8 mouse cellular contexts compared by ENCODE assay signal in genomic region chr5:40952901-40953595, GRCm38 (mm10).
DNase-seq lines count a peak whose midpoint lies in the region; ATAC-seq and TF ChIP-seq lines count a peak whose summit lies in the region.

No protein-coding gene starts in this region.

- DNase-seq in thymus, adult 2 months = peak; percentile 2
- no peak for DNase-seq in thymus, postnatal 36 days
- DNase-seq in cerebellum, postnatal 10 days = peak; percentile 81 to 82
- DNase-seq in frontal cortex, postnatal 36 days (ENCODE audit: low spot score in 2 of 2) = peak; percentile 60 to 87
- DNase-seq in kidney, adult 8-10 months = peak; percentile 11 to 47
- DNase-seq in left cerebral cortex, postnatal 4 days = peak; percentile 54
- DNase-seq in thymus, postnatal 25 days = peak; percentile 3

- H3K36me3 ChIP-seq in thymus, adult 2 months (ENCODE audit: control insufficient read depth, insufficient read depth, low read length) = no peaks in the 10 kb centered on the region
- no peaks in the 10 kb centered on the region for H3K36me3 ChIP-seq in midbrain, embryonic 16.5 days (ENCODE audit: control insufficient read depth, insufficient read depth, low read length)

- H3K27ac ChIP-seq in thymus, adult 2 months (ENCODE audit: control insufficient read depth, insufficient read depth, low read length) = no peak overlapping the region
- H3K27ac ChIP-seq in midbrain, embryonic 16.5 days (ENCODE audit: low read length) = no peak overlapping the region

- no peak overlapping the region for H3K4me3 ChIP-seq in thymus, adult 2 months (ENCODE audit: control insufficient read depth, insufficient read depth, low read length)
- H3K4me3 ChIP-seq in midbrain, embryonic 16.5 days (ENCODE audit: low read depth, low read length) = no peak overlapping the region

- intact Hi-C loops in left cerebral cortex, postnatal 4 days (cut with DNase I) = loop anchor here (10.0 kb wide), 1 partner anchor 1308 kb away; no protein-coding TSS in a partner anchor

- no peak for TF ChIP-seq POLR2A in thymus, adult 2 months (IDR thresholded peaks at IDR 0.05; ENCODE audit: control insufficient read depth, extremely low read depth, insufficient read depth, low read length, poor library complexity)

- peak; percentile 98 for ATAC-seq in midbrain, embryonic 16.5 days

- H3K9me3 ChIP-seq in midbrain, embryonic 16.5 days (replicated peaks; ENCODE audit: control insufficient read depth, low read length, poor library complexity, severe bottlenecking) = no peaks in the 10 kb centered on the region

- H3K4me1 ChIP-seq in thymus, adult 2 months (replicated peaks; ENCODE audit: control insufficient read depth, insufficient read depth, low read length) = no peaks in the 10 kb centered on the region
- H3K4me1 ChIP-seq in midbrain, embryonic 16.5 days (ENCODE audit: control insufficient read depth, insufficient read depth, low read length) = no peaks in the 10 kb centered on the region

- no peak overlapping the region for H3K9ac ChIP-seq in midbrain, embryonic 16.5 days (ENCODE audit: low read depth, low read length)

- H3K4me2 ChIP-seq in midbrain, embryonic 16.5 days (ENCODE audit: low read length) = no peak overlapping the region

- TF ChIP-seq CTCF in thymus, adult 2 months (IDR thresholded peaks at IDR 0.05; ENCODE audit: borderline replicate concordance, control insufficient read depth, extremely low read depth, insufficient read depth, low read length, poor library complexity) = no peak

- WGBS in thymus, adult 2 months = 3% methylated on average over 4 of the region's 4 CpGs
- WGBS in midbrain, embryonic 16.5 days = 3% methylated on average over 4 of the region's 4 CpGs

- no peaks in the 10 kb centered on the region for H3K27me3 ChIP-seq in thymus, adult 2 months (ENCODE audit: control insufficient read depth, insufficient read depth, low read length)
- no peaks in the 10 kb centered on the region for H3K27me3 ChIP-seq in midbrain, embryonic 16.5 days (ENCODE audit: control insufficient read depth, insufficient read depth, low read depth, low read length)

Comparison
In these comparisons a context has a peak if more than half of its experiments do, and no peak if none do; other contexts are left out.
1. DNase-seq: peak in thymus, adult 2 months (single experiment), cerebellum, postnatal 10 days (2 of 2), frontal cortex, postnatal 36 days (2 of 2), kidney, adult 8-10 months (2 of 2), left cerebral cortex, postnatal 4 days (single experiment) and thymus, postnatal 25 days (single experiment); none in thymus, postnatal 36 days (0 of 2).